Mouse (Mus musculus): ENCODE data around the gene Tagln2. TPM values are rescaled to one million over a fixed set of nuclear protein-coding genes. Genes with fewer than 3 reads are reported as not detected.
A peak's percentile ranks its signal among the peaks of the same experiment; 100 is the strongest.

The Tagln2 gene
- polyA plus RNA-seq, 1 experiment from 2014 or later: 113 TPM

DNA sequence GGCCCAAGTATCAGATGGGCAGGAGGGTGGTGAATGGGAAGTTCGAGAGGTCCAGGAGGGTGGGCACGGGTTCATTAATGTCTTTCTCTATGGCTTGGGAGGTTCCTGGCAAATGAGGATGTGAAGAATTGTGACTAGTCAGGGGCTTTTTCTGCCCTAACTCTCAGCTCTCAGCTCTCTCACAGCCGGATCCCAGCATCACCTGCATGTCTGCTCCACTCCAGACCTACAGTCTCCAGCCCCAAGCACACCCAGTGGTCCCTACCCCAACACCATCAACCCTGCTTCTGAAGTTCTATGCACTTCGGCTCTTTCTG is 14.3 kb downstream of the Tagln2 start:
- WGBS (ENCODE audit: insufficient replicate concordance): 17% methylated on average over 4 of the region's 4 CpGs
- Histone ChIP-seq H3K27me3 (ENCODE audit: control insufficient read depth, insufficient read depth, low read depth, low read length) (no peaks in the 10 kb centered on the region), H3K36me3 (ENCODE audit: control insufficient read depth, insufficient read depth) (no peaks in the 10 kb centered on the region), H3K4me1 (ENCODE audit: control insufficient read depth, low read depth, low read length) (peaks cover 9% of the 10 kb centered on the region), H3K9me3 (replicated peaks; ENCODE audit: control insufficient read depth, low read length) (no peaks in the 10 kb centered on the region), H3K4me2 (ENCODE audit: low read depth, low read length) (peak overlapping the region; percentile 48), H3K27ac (ENCODE audit: low read length) (peak overlapping the region; percentile 39), H3K9ac (ENCODE audit: low read depth, low read length) (no peak overlapping the region), H3K4me3 (ENCODE audit: low read depth, low read length) (no peak overlapping the region)
- no peak for ATAC-seq (ENCODE audit: low read depth)

GRCm38 (mm10) chr1:172514551-172515268 is 14.9 kb downstream of the Tagln2 start:
- H3K9ac ChIP-seq (ENCODE audit: low read depth, low read length): no peak overlapping the region
- no peaks in the 10 kb centered on the region for H3K27me3 ChIP-seq (ENCODE audit: control insufficient read depth, insufficient read depth, low read depth, low read length)
- H3K4me2 ChIP-seq (ENCODE audit: low read depth, low read length): peak overlapping the region; percentile 48; the same call in 1 of the 2 replicates
- WGBS (ENCODE audit: insufficient replicate concordance): 37% methylated on average over 7 of the region's 7 CpGs
- H3K4me3 ChIP-seq (ENCODE audit: low read depth, low read length): no peak overlapping the region
- H3K9me3 ChIP-seq (replicated peaks; ENCODE audit: control insufficient read depth, low read length): no peaks in the 10 kb centered on the region
- H3K36me3 ChIP-seq (ENCODE audit: control insufficient read depth, insufficient read depth): no peaks in the 10 kb centered on the region
- ATAC-seq (ENCODE audit: low read depth): no peak
- H3K4me1 ChIP-seq (ENCODE audit: control insufficient read depth, low read depth, low read length): peaks cover 6% of the 10 kb centered on the region
- H3K27ac ChIP-seq (ENCODE audit: low read length): peak overlapping the region; percentile 39

- Histone ChIP-seq H3K27me3 (ENCODE audit: control insufficient read depth, insufficient read depth, low read depth, low read length) (no peaks in the 10 kb centered on the region), H3K4me1 (ENCODE audit: control insufficient read depth, low read depth, low read length) (peaks cover 6% of the 10 kb centered on the region), H3K4me2 (ENCODE audit: low read depth, low read length) (no peak overlapping the region), H3K36me3 (ENCODE audit: control insufficient read depth, insufficient read depth) (no peaks in the 10 kb centered on the region), H3K9me3 (replicated peaks; ENCODE audit: control insufficient read depth, low read length) (no peaks in the 10 kb centered on the region), H3K27ac (ENCODE audit: low read length) (peak overlapping the region; percentile 31), H3K9ac (ENCODE audit: low read depth, low read length) (no peak overlapping the region), H3K4me3 (ENCODE audit: low read depth, low read length) (no peak overlapping the region)
- 15% methylated on average over 1 of the region's 1 CpGs for WGBS (ENCODE audit: insufficient replicate concordance)
- ATAC-seq (ENCODE audit: low read depth): no peak
Observed at GRCm38 (mm10) chr1:172515396-172515795, 15.5 kb downstream of the Tagln2 start.

DNA sequence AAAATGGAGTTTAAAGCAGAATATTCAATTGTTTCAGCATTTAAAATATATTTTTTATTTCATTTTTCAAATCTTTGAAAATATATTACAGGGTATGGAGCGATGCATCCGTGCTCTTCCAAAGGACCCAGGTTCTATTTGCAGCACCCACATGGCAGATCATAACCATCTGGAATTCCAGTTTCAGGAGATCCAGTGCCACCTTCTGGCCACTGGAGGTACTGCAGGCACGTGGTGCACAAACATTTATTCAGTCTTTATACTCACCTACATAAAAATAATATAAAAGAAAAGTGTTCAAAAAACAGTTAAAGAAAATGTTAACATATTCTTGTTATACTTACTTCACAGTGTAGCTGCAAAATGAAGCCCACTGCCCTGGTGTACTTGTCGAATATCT is 18.2 kb downstream of the Tagln2 start:
- Histone ChIP-seq H3K9ac (ENCODE audit: low read depth, low read length) (no peak overlapping the region), H3K4me1 (ENCODE audit: control insufficient read depth, low read depth, low read length) (peaks cover 8% of the 10 kb centered on the region), H3K4me3 (ENCODE audit: low read depth, low read length) (no peak overlapping the region), H3K27me3 (ENCODE audit: control insufficient read depth, insufficient read depth, low read depth, low read length) (no peaks in the 10 kb centered on the region), H3K27ac (ENCODE audit: low read length) (no peak overlapping the region), H3K36me3 (ENCODE audit: control insufficient read depth, insufficient read depth) (no peaks in the 10 kb centered on the region), H3K9me3 (replicated peaks; ENCODE audit: control insufficient read depth, low read length) (no peaks in the 10 kb centered on the region), H3K4me2 (ENCODE audit: low read depth, low read length) (no peak overlapping the region)
- no peak for ATAC-seq (ENCODE audit: low read depth)
- WGBS (ENCODE audit: insufficient replicate concordance): 59% methylated on average over 4 of the region's 4 CpGs

GRCm38 (mm10) chr1:172519644-172520043 is 19.8 kb downstream of the Tagln2 start:
- Histone ChIP-seq H3K4me3 (ENCODE audit: low read depth, low read length) (no peak overlapping the region), H3K4me2 (ENCODE audit: low read depth, low read length) (no peak overlapping the region), H3K9ac (ENCODE audit: low read depth, low read length) (no peak overlapping the region), H3K4me1 (ENCODE audit: control insufficient read depth, low read depth, low read length) (peaks cover 8% of the 10 kb centered on the region), H3K27ac (ENCODE audit: low read length) (no peak overlapping the region), H3K36me3 (ENCODE audit: control insufficient read depth, insufficient read depth) (no peaks in the 10 kb centered on the region), H3K9me3 (replicated peaks; ENCODE audit: control insufficient read depth, low read length) (no peaks in the 10 kb centered on the region), H3K27me3 (ENCODE audit: control insufficient read depth, insufficient read depth, low read depth, low read length) (no peaks in the 10 kb centered on the region)
- no peak for ATAC-seq (ENCODE audit: low read depth)
- 59% methylated on average over 6 of the region's 6 CpGs for WGBS (ENCODE audit: insufficient replicate concordance)

DNA sequence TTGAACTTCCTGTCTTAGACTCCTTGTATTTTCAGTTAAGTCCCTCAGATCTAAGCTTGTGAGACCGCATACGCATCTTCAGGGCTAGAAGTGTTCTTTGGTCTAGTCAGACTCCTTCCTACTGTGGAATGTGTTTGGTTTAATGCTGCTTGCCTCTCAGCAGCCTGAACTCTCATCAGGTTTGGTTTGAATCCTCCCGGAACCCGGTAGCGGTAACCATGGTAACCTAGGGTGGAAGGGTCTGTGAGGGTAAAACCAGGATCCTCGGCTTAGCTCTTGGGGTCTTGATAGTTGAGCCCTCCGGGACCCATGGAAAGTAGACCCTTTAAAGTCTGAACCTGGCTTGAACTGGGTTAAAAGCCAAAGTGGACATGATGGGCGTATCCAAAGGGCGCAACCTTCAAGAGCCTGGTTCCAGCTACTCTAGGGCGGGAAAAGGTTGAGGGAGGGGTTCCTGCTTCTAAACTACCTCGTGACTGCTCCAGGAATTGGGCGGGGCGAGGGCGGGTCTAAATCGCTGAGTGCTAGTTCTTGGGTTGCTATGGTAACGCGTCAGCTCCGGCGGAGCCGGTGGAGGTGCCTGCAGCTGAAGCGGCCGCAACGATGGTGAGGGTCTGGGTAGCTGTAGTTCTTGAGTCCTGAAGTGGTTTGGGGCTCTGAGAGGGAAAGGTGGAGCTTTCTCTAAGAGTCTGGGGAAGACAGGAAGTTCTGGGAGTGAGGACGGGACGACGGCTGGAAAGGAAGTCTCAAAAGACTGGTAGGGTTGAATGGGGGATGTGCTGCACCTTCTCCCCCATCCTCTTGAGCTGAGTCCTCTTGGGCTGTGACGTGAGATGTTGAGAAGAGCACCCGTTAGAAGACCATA is 21.0 kb downstream of the Tagln2 start, which contains the start of gene Cfap45:
Gene Cfap45 (plus strand): TSS at position 226 of the 865 bp plus-strand sequence.
- ATAC-seq (ENCODE audit: low read depth): peak; percentile 45
- Histone ChIP-seq H3K27me3 (ENCODE audit: control insufficient read depth, insufficient read depth, low read depth, low read length) (peaks cover 8% of the 10 kb centered on the region), H3K9ac (ENCODE audit: low read depth, low read length) (no peak within 1 kb of the TSS), H3K9me3 (replicated peaks; ENCODE audit: control insufficient read depth, low read length) (no peaks in the 10 kb centered on the region), H3K36me3 (ENCODE audit: control insufficient read depth, insufficient read depth) (no peaks in the 10 kb centered on the region), H3K4me1 (ENCODE audit: control insufficient read depth, low read depth, low read length) (peaks cover 11% of the 10 kb centered on the region), H3K4me2 (ENCODE audit: low read depth, low read length) (peak within 1 kb of the TSS; percentile 52), H3K27ac (ENCODE audit: low read length) (no peak within 1 kb of the TSS), H3K4me3 (ENCODE audit: low read depth, low read length) (peak within 1 kb of the TSS; percentile 32)
- WGBS (ENCODE audit: insufficient replicate concordance): 3% methylated on average over 28 of the region's 28 CpGs

GRCm38 (mm10) chr1:172522524-172522923 is 22.7 kb downstream of the Tagln2 start:
- Histone ChIP-seq H3K4me1 (ENCODE audit: control insufficient read depth, low read depth, low read length) (peaks cover 16% of the 10 kb centered on the region), H3K27me3 (ENCODE audit: control insufficient read depth, insufficient read depth, low read depth, low read length) (peaks cover 13% of the 10 kb centered on the region), H3K27ac (ENCODE audit: low read length) (no peak overlapping the region), H3K9me3 (replicated peaks; ENCODE audit: control insufficient read depth, low read length) (no peaks in the 10 kb centered on the region), H3K4me3 (ENCODE audit: low read depth, low read length) (no peak overlapping the region), H3K36me3 (ENCODE audit: control insufficient read depth, insufficient read depth) (no peaks in the 10 kb centered on the region), H3K4me2 (ENCODE audit: low read depth, low read length) (no peak overlapping the region), H3K9ac (ENCODE audit: low read depth, low read length) (no peak overlapping the region)
- ATAC-seq (ENCODE audit: low read depth): no peak
- 24% methylated on average over 7 of the region's 7 CpGs for WGBS (ENCODE audit: insufficient replicate concordance)

DNA sequence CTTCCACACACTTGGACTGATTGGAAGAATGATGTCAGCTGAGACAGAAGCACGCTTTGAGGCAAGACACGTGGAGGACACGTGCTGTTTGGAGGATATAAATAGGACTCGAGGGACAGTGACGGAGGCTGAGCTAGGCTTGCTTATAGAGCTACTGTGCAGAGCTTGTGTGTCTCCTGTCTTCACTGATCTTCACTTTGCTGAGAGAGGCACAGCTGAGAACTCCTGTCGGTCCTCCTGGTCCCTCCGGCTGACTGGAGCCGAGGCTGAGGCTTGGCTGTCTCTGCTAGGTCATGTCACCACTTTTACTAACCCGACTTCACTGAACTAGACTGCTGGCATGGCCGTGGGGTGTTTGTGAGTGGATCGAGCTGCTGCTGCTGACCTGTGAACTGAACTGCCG is 23.9 kb downstream of the Tagln2 start:
- Histone ChIP-seq H3K27ac (ENCODE audit: low read length) (no peak overlapping the region), H3K36me3 (ENCODE audit: control insufficient read depth, insufficient read depth) (no peaks in the 10 kb centered on the region), H3K27me3 (ENCODE audit: control insufficient read depth, insufficient read depth, low read depth, low read length) (peaks cover 16% of the 10 kb centered on the region), H3K4me1 (ENCODE audit: control insufficient read depth, low read depth, low read length) (peaks cover 16% of the 10 kb centered on the region), H3K9me3 (replicated peaks; ENCODE audit: control insufficient read depth, low read length) (no peaks in the 10 kb centered on the region), H3K9ac (ENCODE audit: low read depth, low read length) (no peak overlapping the region), H3K4me3 (ENCODE audit: low read depth, low read length) (no peak overlapping the region), H3K4me2 (ENCODE audit: low read depth, low read length) (no peak overlapping the region)
- ATAC-seq (ENCODE audit: low read depth): no peak
- WGBS (ENCODE audit: insufficient replicate concordance): 50% methylated on average over 12 of the region's 12 CpGs
